Comparison of ENCODE assay signal across 19 mouse cellular contexts in genomic region chr11:21062071-21062470, GRCm38 (mm10).
"Had no signal": no experiment of that assay in that cellular context is flagged by ENCODE, and none has a peak within 500 bp of the region (broad histone marks: within the 10 kb centered on the region; RNA-seq: fewer than 3 reads in every experiment).

No protein-coding gene starts in this region.

- H3K27me3 ChIP-seq: heart, embryonic 12.5 days; hindbrain, embryonic 12.5 days; intestine, embryonic 15.5 days; limb, embryonic 12.5 days; liver, embryonic 13.5 days had no signal

- H3K4me2 ChIP-seq: heart, embryonic 12.5 days; hindbrain, embryonic 12.5 days; hindbrain, embryonic 14.5 days; intestine, embryonic 15.5 days; limb, embryonic 12.5 days; liver, embryonic 11.5 days; liver, embryonic 13.5 days had no signal

- H3K9me3 ChIP-seq: heart, embryonic 12.5 days; hindbrain, embryonic 10.5 days; hindbrain, embryonic 12.5 days; intestine, embryonic 15.5 days; limb, embryonic 10.5 days; limb, embryonic 12.5 days; liver, embryonic 13.5 days had no signal

- H3K36me3 ChIP-seq: heart, embryonic 12.5 days; hindbrain, embryonic 10.5 days; hindbrain, embryonic 12.5 days; intestine, embryonic 15.5 days; limb, embryonic 10.5 days; limb, embryonic 12.5 days; liver, embryonic 13.5 days had no signal

- DNase-seq: gastrocnemius, postnatal 10 days; kidney, postnatal 4 days; liver; liver, embryonic 13.5 days had no signal

- ATAC-seq: hindbrain, embryonic 16.5 days; inflammation-experienced regulatory T-cells, adult 6 months; intestine, embryonic 15.5 days; intestine, postnatal 0 days had no signal

- H3K9ac ChIP-seq: heart, embryonic 12.5 days; hindbrain, embryonic 12.5 days; hindbrain, embryonic 14.5 days; intestine, embryonic 15.5 days; limb, embryonic 12.5 days; liver, embryonic 13.5 days had no signal

- H3K4me3 ChIP-seq: gastrocnemius, adult 2 months; heart, adult 2 months; heart, embryonic 12.5 days; hindbrain, embryonic 10.5 days; hindbrain, embryonic 12.5 days; intestine, embryonic 15.5 days; layer of hippocampus, adult 2 months; left cerebral cortex, adult 2 months; limb, embryonic 10.5 days; limb, embryonic 12.5 days; liver, embryonic 13.5 days had no signal

- H3K4me1 ChIP-seq: hindbrain, embryonic 12.5 days; limb, embryonic 10.5 days; limb, embryonic 12.5 days; liver, embryonic 13.5 days had no signal

- H3K27ac ChIP-seq: hindbrain, embryonic 10.5 days; hindbrain, embryonic 12.5 days; hindbrain, embryonic 14.5 days; intestine, embryonic 15.5 days; left cerebral cortex, adult 2 months; limb, embryonic 10.5 days; limb, embryonic 12.5 days; liver, embryonic 13.5 days had no signal
